Mouse (Mus musculus): ENCODE results near the gene Rnf213. TPM values are rescaled to one million over a fixed set of nuclear protein-coding genes. Genes with fewer than 3 reads are reported as not detected.
A peak's percentile ranks its signal among the peaks of the same experiment; 100 is the strongest.

The Rnf213 gene
- polyA plus RNA-seq, 1 experiment, result 52.5 TPM

- Histone ChIP-seq H3K4me3 (ENCODE audit: control insufficient read depth, insufficient read depth, low read length) (no peak overlapping the region), H3K27me3 (ENCODE audit: control insufficient read depth, insufficient read depth, low read length) (no peaks in the 10 kb centered on the region), H3K27ac (ENCODE audit: control insufficient read depth, insufficient read depth, low read length) (no peak overlapping the region), H3K36me3 (ENCODE audit: control insufficient read depth, insufficient read depth, low read length) (no peaks in the 10 kb centered on the region), H3K4me1 (replicated peaks; ENCODE audit: control insufficient read depth, insufficient read depth, low read length) (no peaks in the 10 kb centered on the region)
- TF ChIP-seq POLR2A (IDR thresholded peaks at IDR 0.05; ENCODE audit: control insufficient read depth, extremely low read depth, insufficient read depth, low read length, poor library complexity) (no peak), CTCF (IDR thresholded peaks at IDR 0.05; ENCODE audit: borderline replicate concordance, control insufficient read depth, extremely low read depth, insufficient read depth, low read length, poor library complexity) (no peak)
- no peak for DNase-seq
- WGBS, result 91% methylated on average over 6 of the region's 6 CpGs
Observed at GRCm38 (mm10) chr11:119375425-119375824, 17.5 kb upstream of the Rnf213 start.

GRCm38 (mm10) chr11:119377326-119377725, 15.6 kb upstream of the Rnf213 start:
- Histone ChIP-seq H3K4me1 (replicated peaks; ENCODE audit: control insufficient read depth, insufficient read depth, low read length) (peaks cover 7% of the 10 kb centered on the region), H3K36me3 (ENCODE audit: control insufficient read depth, insufficient read depth, low read length) (no peaks in the 10 kb centered on the region), H3K27me3 (ENCODE audit: control insufficient read depth, insufficient read depth, low read length) (no peaks in the 10 kb centered on the region), H3K4me3 (ENCODE audit: control insufficient read depth, insufficient read depth, low read length) (no peak overlapping the region), H3K27ac (ENCODE audit: control insufficient read depth, insufficient read depth, low read length) (no peak overlapping the region)
- TF ChIP-seq POLR2A (IDR thresholded peaks at IDR 0.05; ENCODE audit: control insufficient read depth, extremely low read depth, insufficient read depth, low read length, poor library complexity) (no peak), CTCF (IDR thresholded peaks at IDR 0.05; ENCODE audit: borderline replicate concordance, control insufficient read depth, extremely low read depth, insufficient read depth, low read length, poor library complexity) (no peak)
- DNase-seq, result no peak
- 87% methylated on average over 11 of the region's 11 CpGs for WGBS

DNA sequence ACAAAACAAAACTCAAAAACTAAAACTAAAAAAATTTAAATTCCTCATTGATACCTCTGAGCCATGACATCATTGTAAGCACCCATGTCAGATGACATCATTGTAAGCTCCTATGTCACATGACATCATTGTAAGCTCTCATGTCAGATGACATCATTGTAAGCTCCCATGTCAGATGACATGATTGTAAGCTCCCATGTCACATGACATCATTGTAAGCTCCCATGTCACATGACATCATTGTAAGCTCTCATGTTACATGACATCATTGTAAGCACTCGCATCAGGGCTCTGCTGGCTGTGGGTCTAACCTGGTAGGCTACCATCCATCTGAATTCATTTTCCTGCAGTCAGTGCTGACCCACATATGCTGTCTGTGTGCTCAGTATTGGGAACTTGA, 14.3 kb upstream of the Rnf213 start:
- WGBS, result 100% methylated on average over 1 of the region's 1 CpGs
- H3K27me3 ChIP-seq (ENCODE audit: control insufficient read depth, insufficient read depth, low read length), result no peaks in the 10 kb centered on the region
- H3K27ac ChIP-seq (ENCODE audit: control insufficient read depth, insufficient read depth, low read length), result no peak overlapping the region
- no peak for DNase-seq
- H3K36me3 ChIP-seq (ENCODE audit: control insufficient read depth, insufficient read depth, low read length), result no peaks in the 10 kb centered on the region
- H3K4me3 ChIP-seq (ENCODE audit: control insufficient read depth, insufficient read depth, low read length), result no peak overlapping the region
- peaks cover 10% of the 10 kb centered on the region for H3K4me1 ChIP-seq (replicated peaks; ENCODE audit: control insufficient read depth, insufficient read depth, low read length)
- TF ChIP-seq CTCF (IDR thresholded peaks at IDR 0.05; ENCODE audit: borderline replicate concordance, control insufficient read depth, extremely low read depth, insufficient read depth, low read length, poor library complexity) (no peak), POLR2A (IDR thresholded peaks at IDR 0.05; ENCODE audit: control insufficient read depth, extremely low read depth, insufficient read depth, low read length, poor library complexity) (no peak)

GRCm38 (mm10) chr11:119381631-119382337, 11.1 kb upstream of the Rnf213 start:
- Histone ChIP-seq H3K27me3 (ENCODE audit: control insufficient read depth, insufficient read depth, low read length) (no peaks in the 10 kb centered on the region), H3K36me3 (ENCODE audit: control insufficient read depth, insufficient read depth, low read length) (no peaks in the 10 kb centered on the region), H3K4me1 (replicated peaks; ENCODE audit: control insufficient read depth, insufficient read depth, low read length) (peaks cover 22% of the 10 kb centered on the region), H3K27ac (ENCODE audit: control insufficient read depth, insufficient read depth, low read length) (no peak overlapping the region), H3K4me3 (ENCODE audit: control insufficient read depth, insufficient read depth, low read length) (no peak overlapping the region)
- WGBS, result 90% methylated on average over 9 of the region's 9 CpGs
- TF ChIP-seq CTCF (IDR thresholded peaks at IDR 0.05; ENCODE audit: borderline replicate concordance, control insufficient read depth, extremely low read depth, insufficient read depth, low read length, poor library complexity) (no peak), POLR2A (IDR thresholded peaks at IDR 0.05; ENCODE audit: control insufficient read depth, extremely low read depth, insufficient read depth, low read length, poor library complexity) (no peak)
- no peak for DNase-seq

GRCm38 (mm10) chr11:119382338-119382850, 10.5 kb upstream of the Rnf213 start:
- DNase-seq, result no peak
- H3K4me3 ChIP-seq (ENCODE audit: control insufficient read depth, insufficient read depth, low read length), result no peak overlapping the region
- H3K4me1 ChIP-seq (replicated peaks; ENCODE audit: control insufficient read depth, insufficient read depth, low read length), result peaks cover 22% of the 10 kb centered on the region
- no peak overlapping the region for H3K27ac ChIP-seq (ENCODE audit: control insufficient read depth, insufficient read depth, low read length)
- whole genome bisulfite sequencing, result 35% methylated on average over 6 of the region's 6 CpGs
- H3K36me3 ChIP-seq (ENCODE audit: control insufficient read depth, insufficient read depth, low read length), result no peaks in the 10 kb centered on the region
- H3K27me3 ChIP-seq (ENCODE audit: control insufficient read depth, insufficient read depth, low read length), result no peaks in the 10 kb centered on the region
- TF ChIP-seq POLR2A (IDR thresholded peaks at IDR 0.05; ENCODE audit: control insufficient read depth, extremely low read depth, insufficient read depth, low read length, poor library complexity), result no peak
- no peak for TF ChIP-seq CTCF (IDR thresholded peaks at IDR 0.05; ENCODE audit: borderline replicate concordance, control insufficient read depth, extremely low read depth, insufficient read depth, low read length, poor library complexity)

- Histone ChIP-seq H3K36me3 (ENCODE audit: control insufficient read depth, insufficient read depth, low read length) (no peaks in the 10 kb centered on the region), H3K4me1 (replicated peaks; ENCODE audit: control insufficient read depth, insufficient read depth, low read length) (peaks cover 26% of the 10 kb centered on the region), H3K27me3 (ENCODE audit: control insufficient read depth, insufficient read depth, low read length) (no peaks in the 10 kb centered on the region), H3K4me3 (ENCODE audit: control insufficient read depth, insufficient read depth, low read length) (no peak overlapping the region), H3K27ac (ENCODE audit: control insufficient read depth, insufficient read depth, low read length) (peak overlapping the region; percentile 34)
- peak; percentile 76 for DNase-seq
- WGBS, result 5% methylated on average over 4 of the region's 4 CpGs
- TF ChIP-seq CTCF (IDR thresholded peaks at IDR 0.05; ENCODE audit: borderline replicate concordance, control insufficient read depth, extremely low read depth, insufficient read depth, low read length, poor library complexity), result no peak
- no peak for TF ChIP-seq POLR2A (IDR thresholded peaks at IDR 0.05; ENCODE audit: control insufficient read depth, extremely low read depth, insufficient read depth, low read length, poor library complexity)
Observed at GRCm38 (mm10) chr11:119384904-119385303, 8.0 kb upstream of the Rnf213 start.

Measured in thymus, adult 2 months (tissue).